Mouse (Mus musculus) thymus, adult 2 months (tissue): ENCODE measurements around the gene Cmc1. TPM values are rescaled to one million over a fixed set of nuclear protein-coding genes. Genes with fewer than 3 reads are reported as not detected.
A peak's percentile ranks its signal among the peaks of the same experiment; 100 is the strongest.

ENCODE experiments used
- DNase-seq: peaks from one replicate; pipeline ENCODE4 v3.0.0; 2021
- H3K27ac ChIP-seq: fragments of 200-500 bp; 2 replicates; pipeline ENCODE4 v1.5.1; 2012; ENCODE audit warnings: low read length, control low read depth; ENCODE audit not compliant: control insufficient read depth, insufficient read depth
- H3K27me3 ChIP-seq: fragments of 200-500 bp; 2 replicates; pipeline ENCODE4 v1.6.1; 2012; ENCODE audit warnings: mild to moderate bottlenecking, low read length, moderate library complexity, mixed read lengths; ENCODE audit not compliant: control insufficient read depth, insufficient read depth
- H3K36me3 ChIP-seq: fragments of 200-500 bp; 2 replicates; pipeline ENCODE4 v1.6.1; 2012; ENCODE audit warnings: mild to moderate bottlenecking, low read length, moderate library complexity; ENCODE audit not compliant: control insufficient read depth, insufficient read depth
- H3K4me1 ChIP-seq: fragments of 200-500 bp; replicated peaks from 2 replicates; pipeline ENCODE4 v1.6.1; 2012; ENCODE audit warnings: low read length; ENCODE audit not compliant: control insufficient read depth, insufficient read depth
- H3K4me3 ChIP-seq: fragments of 200-500 bp; 2 replicates; pipeline ENCODE4 v1.5.1; 2012; ENCODE audit warnings: mild to moderate bottlenecking, low read length, control low read depth, moderate library complexity; ENCODE audit not compliant: control insufficient read depth, insufficient read depth
- CTCF ChIP-seq: fragments of 200-500 bp; IDR thresholded peaks from 2 replicates; pipeline ENCODE4 v1.5.1; 2012; ENCODE audit warnings: mild to moderate bottlenecking, control low read depth, low read length, moderate library complexity, borderline replicate concordance; ENCODE audit not compliant: control insufficient read depth, poor library complexity, insufficient read depth; ENCODE audit errors: extremely low read depth
- POLR2A ChIP-seq: fragments of 200-500 bp; IDR thresholded peaks from 2 replicates; pipeline ENCODE4 v1.6.1; 2012; ENCODE audit warnings: mild to moderate bottlenecking, low read length, control low read depth, moderate library complexity; ENCODE audit not compliant: control insufficient read depth, poor library complexity, insufficient read depth; ENCODE audit errors: extremely low read depth
- WGBS: fragments of 180-500 bp; shearing (Covaris S2); methylation state at CpG from one replicate; pipeline ENCODE4 v1.1.7; 2018; 5-methylcytosine and 5-hydroxymethylcytosine counted together
- polyA plus RNA-seq: library from polyadenylated mRNA; depleted of rRNA; stranded (reverse); fragments of >200 nt; gene quantifications from 2 replicates; pipeline ENCODE4 v1.2.3, GENCODE M21; 2012

Gene Cmc1
- polyA plus RNA-seq, 1 experiment: 1.6 TPM

DNA sequence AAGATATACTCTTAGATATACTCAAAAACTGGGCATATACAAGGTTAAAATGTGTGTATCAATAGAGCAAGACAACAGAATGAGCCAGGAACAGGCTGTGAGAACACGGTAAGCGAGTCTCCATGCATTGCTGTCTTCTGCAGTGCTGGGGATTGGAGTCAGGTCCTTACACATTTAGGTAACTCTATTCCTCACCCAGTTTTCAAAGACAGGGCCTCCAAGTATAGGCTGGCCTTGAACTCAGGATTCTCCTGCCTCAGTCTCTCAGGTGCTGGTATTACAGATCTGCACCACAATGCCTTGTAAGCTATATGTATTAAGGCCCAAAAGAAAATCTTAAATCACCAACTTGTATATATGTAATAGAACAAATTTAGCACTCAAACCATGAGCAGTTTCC, 49.5 kb downstream of the Cmc1 start:
- no peaks in the 10 kb centered on the region for H3K27me3 ChIP-seq
- H3K27ac ChIP-seq: no peak overlapping the region
- DNase-seq: no peak
- no peak overlapping the region for H3K4me3 ChIP-seq
- 99% methylated on average over 2 of the region's 2 CpGs for WGBS
- H3K36me3 ChIP-seq: no peaks in the 10 kb centered on the region
- TF ChIP-seq CTCF: no peak
- H3K4me1 ChIP-seq: no peaks in the 10 kb centered on the region

DNA sequence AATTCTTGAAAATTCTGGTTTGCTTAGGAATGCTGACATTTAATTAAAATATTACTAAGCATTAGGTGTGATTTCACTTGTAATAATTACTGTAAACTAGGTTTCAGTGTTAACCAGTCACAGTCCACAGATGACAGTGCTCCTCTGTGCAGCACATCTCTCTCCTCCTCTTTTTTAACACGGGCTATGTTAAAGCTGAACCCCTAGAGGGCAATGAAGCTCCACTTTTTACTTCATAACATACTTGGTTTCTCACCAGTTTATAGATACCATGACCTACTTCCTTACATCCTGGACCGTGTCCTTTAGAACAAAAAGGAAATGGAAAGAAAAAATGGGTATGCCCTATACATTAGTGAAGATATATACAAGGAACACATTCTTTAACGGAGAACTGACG, 50.6 kb downstream of the Cmc1 start:
- Histone ChIP-seq H3K27me3 (no peaks in the 10 kb centered on the region), H3K27ac (no peak overlapping the region), H3K4me3 (no peak overlapping the region), H3K4me1 (no peaks in the 10 kb centered on the region), H3K36me3 (no peaks in the 10 kb centered on the region)
- peak; percentile 5 for DNase-seq
- WGBS: 48% methylated on average over 4 of the region's 4 CpGs
- TF ChIP-seq CTCF: no peak
- no peak for TF ChIP-seq POLR2A

DNA sequence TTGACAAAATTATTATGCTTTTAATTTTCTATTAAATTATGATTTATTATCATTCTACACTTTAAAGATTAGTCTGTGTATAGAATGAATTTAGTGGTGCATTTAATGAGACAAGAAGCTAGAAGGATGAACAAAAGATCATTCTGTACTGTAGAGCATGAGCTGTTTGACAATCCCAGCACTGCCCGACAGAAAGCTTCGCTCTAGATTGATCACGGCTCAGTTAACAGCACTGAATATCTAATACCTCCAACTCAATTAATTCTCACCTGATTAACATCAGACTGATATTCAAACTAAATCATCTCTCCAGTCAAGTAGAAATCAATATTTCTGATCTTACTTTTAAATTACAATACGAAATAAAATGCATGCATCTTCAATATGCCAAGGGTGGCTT, 66.1 kb downstream of the Cmc1 start:
- H3K4me3 ChIP-seq: no peak overlapping the region
- peaks cover 5% of the 10 kb centered on the region; the same call in 1 of the 2 replicates for H3K4me1 ChIP-seq
- H3K36me3 ChIP-seq: no peaks in the 10 kb centered on the region
- TF ChIP-seq POLR2A: no peak
- TF ChIP-seq CTCF: no peak
- H3K27me3 ChIP-seq: no peaks in the 10 kb centered on the region
- H3K27ac ChIP-seq: no peak overlapping the region
- WGBS: 98% methylated on average over 4 of the region's 4 CpGs
- DNase-seq: no peak

DNA sequence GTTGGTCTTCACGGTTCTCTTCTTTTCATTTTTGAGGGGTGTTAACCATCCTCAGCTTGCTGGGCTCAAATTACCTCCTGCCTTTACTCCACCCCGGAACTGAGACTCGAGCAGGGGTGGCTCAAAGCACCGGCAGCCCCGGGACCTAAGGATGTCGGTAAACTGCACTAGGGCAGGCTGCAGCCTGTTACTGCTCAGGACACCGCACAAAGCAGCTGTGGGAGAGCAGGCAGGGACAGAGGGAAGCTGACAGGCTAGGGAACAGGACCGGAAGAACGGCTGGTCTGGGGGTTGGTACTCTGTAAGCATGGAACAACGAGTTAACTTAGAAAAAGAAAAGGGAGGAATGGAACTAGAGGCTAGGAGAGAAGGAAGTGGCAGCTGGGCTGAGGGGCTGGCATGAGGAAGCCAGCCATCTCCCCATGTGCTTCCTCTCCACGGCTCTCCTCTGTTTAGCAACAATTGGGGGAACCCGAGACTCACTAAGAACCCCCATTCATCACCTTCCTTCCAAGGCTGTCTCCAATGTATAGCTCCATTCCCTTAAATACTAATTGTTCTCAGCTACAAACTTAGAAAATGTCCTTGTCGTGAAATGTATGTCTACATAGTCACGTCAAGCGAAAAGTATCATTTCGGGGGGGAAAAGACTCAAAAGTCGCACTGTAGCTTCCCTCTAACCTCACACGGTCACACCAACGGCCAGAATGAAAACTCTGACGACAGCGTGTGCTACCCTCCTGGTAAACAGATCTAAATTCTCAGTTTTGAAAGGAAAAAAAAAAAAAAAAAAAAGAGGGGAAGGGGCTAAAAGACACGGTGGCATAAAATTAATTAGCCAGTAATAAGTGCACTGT, 67.2 kb downstream of the Cmc1 start:
- peak overlapping the region; percentile 59; the same call in 1 of the 2 replicates for H3K27ac ChIP-seq
- TF ChIP-seq POLR2A (no peak), CTCF (no peak)
- peaks cover 5% of the 10 kb centered on the region; the same call in 1 of the 2 replicates for H3K4me1 ChIP-seq
- WGBS: 3% methylated on average over 22 of the region's 22 CpGs
- H3K4me3 ChIP-seq: peak overlapping the region; percentile 48
- no peaks in the 10 kb centered on the region for H3K36me3 ChIP-seq
- DNase-seq: peak; percentile 22
- H3K27me3 ChIP-seq: no peaks in the 10 kb centered on the region

- TF ChIP-seq CTCF (no peak), POLR2A (no peak)
Measured at GRCm38 (mm10) chr9:118073358-118073757, 76.6 kb downstream of the Cmc1 start.

GRCm38 (mm10) chr9:118072101-118072500, 77.9 kb downstream of the Cmc1 start:
- H3K4me3 ChIP-seq: no peak overlapping the region
- WGBS: 93% methylated on average over 5 of the region's 5 CpGs
- no peaks in the 10 kb centered on the region for H3K27me3 ChIP-seq
- no peaks in the 10 kb centered on the region for H3K4me1 ChIP-seq
- no peak overlapping the region for H3K27ac ChIP-seq
- no peak for TF ChIP-seq POLR2A
- TF ChIP-seq CTCF: no peak
- peaks cover 10% of the 10 kb centered on the region; the same call in 1 of the 2 replicates for H3K36me3 ChIP-seq
- no peak for DNase-seq

More at GRCm38 (mm10) chr9:118073358-118073757, 76.6 kb downstream of the Cmc1 start:
- H3K27me3 ChIP-seq: no peaks in the 10 kb centered on the region
- no peak for DNase-seq
- 95% methylated on average over 3 of the region's 3 CpGs for WGBS
- no peak overlapping the region for H3K27ac ChIP-seq
- no peak overlapping the region for H3K4me3 ChIP-seq
- H3K4me1 ChIP-seq: no peaks in the 10 kb centered on the region
- H3K36me3 ChIP-seq: peaks cover 7% of the 10 kb centered on the region; the same call in 1 of the 2 replicates

- no peak for DNase-seq
- H3K27ac ChIP-seq: no peak overlapping the region
- WGBS: 96% methylated on average over 3 of the region's 3 CpGs
- H3K4me3 ChIP-seq: no peak overlapping the region
- no peaks in the 10 kb centered on the region for H3K27me3 ChIP-seq
- TF ChIP-seq POLR2A: no peak
- no peak for TF ChIP-seq CTCF
- H3K4me1 ChIP-seq: no peaks in the 10 kb centered on the region
- H3K36me3 ChIP-seq: peaks cover 11% of the 10 kb centered on the region; the same call in 1 of the 2 replicates
Measured at GRCm38 (mm10) chr9:118071337-118071736, 78.6 kb downstream of the Cmc1 start.
